Mouse (Mus musculus): ENCODE measurements around the gene Tbc1d22b.

Gene Tbc1d22b

GRCm38 (mm10) chr17:29541419-29541818 is 8.2 kb upstream of the Tbc1d22b start:
- no peak for DNase-seq (ENCODE audit: low read depth)

GRCm38 (mm10) chr17:29542831-29543690 is 6.5 kb upstream of the Tbc1d22b start:
- no peak for DNase-seq (ENCODE audit: low read depth)

- DNase-seq (ENCODE audit: low read depth), result no peak
Observed at GRCm38 (mm10) chr17:29544064-29544463, 5.5 kb upstream of the Tbc1d22b start.

GRCm38 (mm10) chr17:29545241-29545640 is 4.3 kb upstream of the Tbc1d22b start:
- DNase-seq (ENCODE audit: low read depth), result no peak

GRCm38 (mm10) chr17:29548494-29548893 is 1.1 kb upstream of the Tbc1d22b start:
- DNase-seq (ENCODE audit: low read depth), result no peak

GRCm38 (mm10) chr17:29548994-29549393 is 591 bp upstream of the Tbc1d22b start:
- DNase-seq (ENCODE audit: low read depth), result peak; percentile 83

- DNase-seq (ENCODE audit: low read depth), result peak; percentile 53
Observed at GRCm38 (mm10) chr17:29551019-29551418, 1.4 kb downstream of the Tbc1d22b start.

GRCm38 (mm10) chr17:29552162-29552732 is 2.7 kb downstream of the Tbc1d22b start, which contains the start of gene Tmem217:
Tmem217 (minus strand) TSS chr17:29552385.
- no peak for DNase-seq (ENCODE audit: low read depth)

GRCm38 (mm10) chr17:29554176-29554575 is 4.6 kb downstream of the Tbc1d22b start:
- DNase-seq (ENCODE audit: low read depth), result no peak

GRCm38 (mm10) chr17:29556456-29556855 is 6.9 kb downstream of the Tbc1d22b start:
- DNase-seq (ENCODE audit: low read depth), result no peak

- DNase-seq (ENCODE audit: low read depth), result no peak
Observed at GRCm38 (mm10) chr17:29556893-29557292, 7.3 kb downstream of the Tbc1d22b start.

GRCm38 (mm10) chr17:29558476-29558875 is 8.9 kb downstream of the Tbc1d22b start:
- DNase-seq (ENCODE audit: low read depth), result no peak

GRCm38 (mm10) chr17:29565521-29565920 is 15.9 kb downstream of the Tbc1d22b start:
- no peak for DNase-seq (ENCODE audit: low read depth)

- no peak for DNase-seq (ENCODE audit: low read depth)
Observed at GRCm38 (mm10) chr17:29568435-29568834, 18.9 kb downstream of the Tbc1d22b start.

- DNase-seq (ENCODE audit: low read depth), result no peak
Observed at GRCm38 (mm10) chr17:29569831-29570230, 20.2 kb downstream of the Tbc1d22b start.

- DNase-seq (ENCODE audit: low read depth), result no peak
Observed at GRCm38 (mm10) chr17:29579579-29580126, 30.1 kb downstream of the Tbc1d22b start.

- DNase-seq (ENCODE audit: low read depth), result no peak
Observed at GRCm38 (mm10) chr17:29583569-29583968, 34.0 kb downstream of the Tbc1d22b start.

GRCm38 (mm10) chr17:29584306-29584705 is 34.7 kb downstream of the Tbc1d22b start:
- no peak for DNase-seq (ENCODE audit: low read depth)

GRCm38 (mm10) chr17:29584737-29585136 is 35.2 kb downstream of the Tbc1d22b start:
- DNase-seq (ENCODE audit: low read depth), result no peak

GRCm38 (mm10) chr17:29585446-29585845 is 35.9 kb downstream of the Tbc1d22b start:
- no peak for DNase-seq (ENCODE audit: low read depth)

- no peak for DNase-seq (ENCODE audit: low read depth)
Observed at GRCm38 (mm10) chr17:29586921-29587320, 37.3 kb downstream of the Tbc1d22b start.

GRCm38 (mm10) chr17:29589221-29589898 is 39.8 kb downstream of the Tbc1d22b start:
- DNase-seq (ENCODE audit: low read depth), result no peak

Data from 416B (cell line).